Mouse (Mus musculus): ENCODE data around the gene Rnf222.

GRCm38 (mm10) chr11:68852932-68853409 lies 35.4 kb upstream of the Rnf222 start:
- TF ChIP-seq GATA1 (IDR thresholded peaks at IDR 0.05; ENCODE audit: borderline replicate concordance, low read length) (no peak), FLI1 (IDR thresholded peaks at IDR 0.05; ENCODE audit: low read length) (no peak)
